Mouse (Mus musculus): ENCODE measurements around the gene Sash3. TPM values are rescaled to one million over a fixed set of nuclear protein-coding genes. Genes with fewer than 3 reads are reported as not detected.

The Sash3 gene
- polyA plus RNA-seq (2016; fragmentation: Nextera tagmentation; extraction: Ambion mirVana): 1.3 and 1.5 TPM in 2 replicates

DNA sequence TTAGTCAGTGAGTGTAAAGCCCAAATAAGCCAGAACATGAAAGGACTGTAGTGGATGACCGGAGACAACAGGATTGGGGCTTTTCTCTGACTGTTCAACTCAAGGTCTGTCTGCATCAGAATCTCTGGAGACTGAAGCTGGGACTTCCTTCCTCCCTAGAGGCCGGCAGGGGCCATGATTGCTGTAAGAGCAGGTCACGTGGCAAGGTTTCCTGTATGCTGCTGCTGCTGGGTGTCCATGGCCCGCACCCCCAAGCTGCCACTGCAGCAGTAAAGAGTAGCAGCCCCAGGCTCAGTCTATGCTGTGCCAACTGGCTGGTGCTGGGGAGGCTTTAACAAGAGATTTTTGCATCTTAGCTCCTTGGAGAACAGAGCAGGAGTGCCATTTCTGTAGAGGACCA, at the start of gene Sash3:
Gene Sash3 (plus strand): TSS at position 175 of the 400 bp plus-strand sequence.
- WGBS: 85% methylated on average over 4 of the region's 4 CpGs
- no peaks in the 10 kb centered on the region for H3K4me1 ChIP-seq
- no peaks in the 10 kb centered on the region; the same call in 1 of the 2 replicates for H3K27me3 ChIP-seq (ENCODE audit: low read depth, poor library complexity, severe bottlenecking)
- no peak within 1 kb of the TSS for H3K27ac ChIP-seq (replicated peaks)
- H3K9me3 ChIP-seq (replicated peaks): no peaks in the 10 kb centered on the region
- no peaks in the 10 kb centered on the region for H3K36me3 ChIP-seq
- no peak for DNase-seq (ENCODE audit: low spot score)
- H3K4me3 ChIP-seq: no peak within 1 kb of the TSS

DNA sequence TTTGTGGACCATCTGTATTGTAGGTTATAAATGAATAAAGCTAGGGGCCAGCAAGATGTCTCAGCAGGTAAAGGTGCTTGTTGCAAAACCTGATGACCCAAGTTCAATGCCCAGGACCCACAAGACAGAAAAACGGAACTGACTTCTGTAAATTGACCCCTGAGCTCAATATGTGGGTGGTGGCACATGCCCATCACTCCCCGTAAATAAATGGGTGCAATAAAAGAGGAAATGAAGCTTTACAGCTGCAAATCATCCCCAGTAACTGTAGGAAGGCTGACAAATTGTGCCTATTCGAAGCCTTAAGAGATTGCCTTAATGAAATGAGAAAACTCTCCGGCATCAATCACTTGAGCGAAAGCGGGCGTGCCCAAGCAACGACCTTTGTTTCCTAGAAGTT, 49.7 kb upstream of the Sash3 start:
- 0 out of 2 replicates have a peak, but pooled peaks cover 5% of the 10 kb centered on the region for H3K27me3 ChIP-seq (ENCODE audit: low read depth, poor library complexity, severe bottlenecking)
- H3K27ac ChIP-seq (replicated peaks): no peak overlapping the region
- H3K4me3 ChIP-seq: no peak overlapping the region
- no peaks in the 10 kb centered on the region for H3K4me1 ChIP-seq
- H3K36me3 ChIP-seq: no peaks in the 10 kb centered on the region
- no peaks in the 10 kb centered on the region for H3K9me3 ChIP-seq (replicated peaks)
- WGBS: 84% methylated on average over 8 of the region's 8 CpGs
- DNase-seq (ENCODE audit: low spot score): no peak

- H3K9me3 ChIP-seq (replicated peaks): no peaks in the 10 kb centered on the region
- no peak for DNase-seq (ENCODE audit: low spot score)
- H3K27me3 ChIP-seq (ENCODE audit: low read depth, poor library complexity, severe bottlenecking): 0 out of 2 replicates have a peak, but pooled peaks cover 5% of the 10 kb centered on the region
- WGBS: 81% methylated on average over 9 of the region's 9 CpGs
- no peaks in the 10 kb centered on the region for H3K36me3 ChIP-seq
- no peaks in the 10 kb centered on the region for H3K4me1 ChIP-seq
- H3K4me3 ChIP-seq: no peak overlapping the region
- no peak overlapping the region for H3K27ac ChIP-seq (replicated peaks)
These were observed 47.6 kb upstream of the Sash3 start for GRCm38 (mm10) chrX:48098470-48099129.

GRCm38 (mm10) chrX:48099871-48100270, 46.4 kb upstream of the Sash3 start:
- Histone ChIP-seq H3K4me1 (no peaks in the 10 kb centered on the region), H3K9me3 (replicated peaks) (no peaks in the 10 kb centered on the region), H3K27me3 (ENCODE audit: low read depth, poor library complexity, severe bottlenecking) (0 out of 2 replicates have a peak, but pooled peaks cover 5% of the 10 kb centered on the region), H3K36me3 (no peaks in the 10 kb centered on the region), H3K27ac (replicated peaks) (no peak overlapping the region), H3K4me3 (no peak overlapping the region)
- 48% methylated on average over 1 of the region's 1 CpGs for WGBS
- DNase-seq (ENCODE audit: low spot score): peak; percentile 20

- Histone ChIP-seq H3K4me1 (no peaks in the 10 kb centered on the region), H3K36me3 (no peaks in the 10 kb centered on the region), H3K4me3 (no peak overlapping the region), H3K9me3 (replicated peaks) (no peaks in the 10 kb centered on the region), H3K27me3 (ENCODE audit: low read depth, poor library complexity, severe bottlenecking) (no peaks in the 10 kb centered on the region), H3K27ac (replicated peaks) (no peak overlapping the region)
- DNase-seq (ENCODE audit: low spot score): no peak
- 91% methylated on average over 3 of the region's 3 CpGs for WGBS
These were observed 43.0 kb upstream of the Sash3 start for GRCm38 (mm10) chrX:48103256-48103655.

DNA sequence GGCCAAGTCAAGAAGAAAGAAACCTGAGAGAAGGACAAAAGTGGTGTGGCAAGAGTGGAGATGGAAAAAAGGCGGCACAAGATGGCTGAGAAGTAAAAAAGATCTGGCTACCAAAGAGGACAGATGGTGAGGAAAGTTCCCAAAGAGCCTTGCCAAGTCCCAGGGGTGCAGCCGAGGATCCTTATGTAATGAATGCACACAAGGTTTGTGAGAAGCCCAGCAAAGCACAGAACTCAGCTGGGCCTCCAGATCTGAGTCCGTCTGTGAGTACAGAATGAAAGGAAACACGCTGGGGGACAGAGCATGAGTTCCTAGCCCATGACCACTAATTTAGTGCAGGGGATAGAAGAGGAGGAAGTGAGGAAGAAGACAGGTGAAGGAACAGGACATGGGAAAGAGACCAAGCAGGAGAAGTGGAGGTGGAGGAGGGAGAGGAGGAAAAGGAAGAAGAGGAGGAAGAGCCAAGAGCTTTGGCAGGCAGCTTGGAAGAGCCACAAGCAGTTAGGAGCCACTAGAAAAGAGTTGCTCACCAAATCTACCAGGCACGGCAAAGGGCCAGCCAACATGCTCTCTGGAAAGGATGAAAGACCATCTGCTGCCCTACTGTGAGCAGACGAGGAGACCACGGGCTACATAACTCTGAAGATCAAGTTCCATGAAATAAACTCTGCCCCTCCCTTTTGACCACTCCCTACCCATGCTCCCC, 41.3 kb upstream of the Sash3 start:
- no peaks in the 10 kb centered on the region for H3K9me3 ChIP-seq (replicated peaks)
- H3K4me1 ChIP-seq: no peaks in the 10 kb centered on the region
- 77% methylated on average over 7 of the region's 7 CpGs for WGBS
- DNase-seq (ENCODE audit: low spot score): no peak
- H3K36me3 ChIP-seq: no peaks in the 10 kb centered on the region
- H3K27me3 ChIP-seq (ENCODE audit: low read depth, poor library complexity, severe bottlenecking): no peaks in the 10 kb centered on the region
- no peak overlapping the region for H3K4me3 ChIP-seq
- no peak overlapping the region for H3K27ac ChIP-seq (replicated peaks)

DNA sequence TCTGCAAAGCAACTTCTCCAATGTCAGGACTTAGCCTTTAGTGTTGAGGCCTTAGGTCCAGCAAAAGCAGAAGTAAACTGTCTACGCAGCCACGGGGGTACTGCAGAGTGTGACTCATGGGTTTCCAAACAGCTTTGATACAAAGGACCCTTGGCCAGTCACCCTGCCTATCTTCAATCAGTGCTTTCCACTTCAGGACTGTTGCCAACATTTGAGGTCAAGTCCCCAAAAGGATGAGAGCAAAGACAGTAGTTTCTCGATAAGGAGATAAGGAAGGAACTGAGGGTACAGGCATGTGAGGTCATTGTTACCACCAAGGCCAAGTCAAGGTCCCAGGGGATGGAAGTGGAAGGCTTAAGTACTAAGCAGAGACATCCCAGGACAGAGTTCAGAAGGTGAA, 40.0 kb upstream of the Sash3 start:
- Histone ChIP-seq H3K9me3 (replicated peaks) (no peaks in the 10 kb centered on the region), H3K4me3 (no peak overlapping the region), H3K4me1 (no peaks in the 10 kb centered on the region), H3K27ac (replicated peaks) (no peak overlapping the region), H3K36me3 (no peaks in the 10 kb centered on the region), H3K27me3 (ENCODE audit: low read depth, poor library complexity, severe bottlenecking) (no peaks in the 10 kb centered on the region)
- WGBS: 87% methylated on average over 3 of the region's 3 CpGs
- no peak for DNase-seq (ENCODE audit: low spot score)

DNA sequence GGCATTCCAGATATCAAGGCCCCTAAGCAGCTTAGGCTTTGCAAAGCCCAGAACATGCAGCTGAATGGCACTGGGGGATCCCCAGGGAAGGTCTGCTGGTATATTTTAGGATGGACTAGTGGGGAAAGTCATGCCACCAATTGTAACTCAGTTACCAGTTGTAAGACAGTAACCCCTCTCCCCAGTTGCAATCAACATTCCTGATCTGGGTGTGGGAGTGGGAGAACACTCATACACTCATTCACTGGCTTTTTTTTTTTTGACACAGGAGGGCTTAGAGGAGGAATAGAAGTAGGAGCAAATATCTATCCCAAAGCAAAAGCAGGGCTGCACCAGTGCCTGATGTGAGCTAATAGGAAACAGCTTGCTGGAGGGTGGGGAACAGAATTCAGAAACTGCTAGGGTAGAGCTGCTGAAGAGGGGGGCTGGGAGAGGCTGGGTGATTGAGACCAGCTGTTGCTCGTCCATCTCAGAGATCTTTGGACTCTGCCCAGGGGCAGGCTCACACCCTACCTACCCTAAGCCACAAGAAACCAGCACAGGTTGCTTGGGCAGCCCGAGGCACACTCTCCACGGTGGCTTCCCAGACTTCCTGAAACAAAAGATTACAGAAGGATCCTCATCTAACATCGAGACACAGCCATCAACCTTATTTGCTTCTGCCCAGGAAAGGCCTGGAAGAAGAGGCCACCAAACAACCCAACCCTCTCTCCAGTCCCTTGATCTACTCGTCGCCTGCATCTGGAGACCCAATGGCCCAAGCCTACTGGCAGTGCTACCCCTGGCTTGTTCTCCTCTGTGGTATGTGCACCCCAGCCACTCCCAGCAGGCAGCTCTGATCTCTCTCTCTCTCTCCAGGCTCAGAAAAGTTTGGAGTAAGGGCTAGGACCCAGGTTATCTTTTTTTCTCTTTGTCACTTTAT, 37.6 kb upstream of the Sash3 start, which contains the start of gene Xpnpep2:
Gene Xpnpep2 (plus strand): TSS at position 332 of the 922 bp plus-strand sequence.
- peak; percentile 13 for DNase-seq (ENCODE audit: low spot score)
- 71% methylated on average over 6 of the region's 6 CpGs for WGBS
- no peak within 1 kb of the TSS for H3K27ac ChIP-seq (replicated peaks)

GRCm38 (mm10) chrX:48109316-48109655, 37.0 kb upstream of the Sash3 start:
- Histone ChIP-seq H3K36me3 (no peaks in the 10 kb centered on the region), H3K4me3 (no peak overlapping the region), H3K27me3 (ENCODE audit: low read depth, poor library complexity, severe bottlenecking) (no peaks in the 10 kb centered on the region), H3K9me3 (replicated peaks) (no peaks in the 10 kb centered on the region), H3K4me1 (no peaks in the 10 kb centered on the region), H3K27ac (replicated peaks) (no peak overlapping the region)
- WGBS: 90% methylated on average over 3 of the region's 3 CpGs
- no peak for DNase-seq (ENCODE audit: low spot score)

More for the DNA sequence above, 37.6 kb upstream of the Sash3 start, which contains the start of gene Xpnpep2:
- Histone ChIP-seq H3K9me3 (replicated peaks) (no peaks in the 10 kb centered on the region), H3K27me3 (ENCODE audit: low read depth, poor library complexity, severe bottlenecking) (no peaks in the 10 kb centered on the region), H3K36me3 (no peaks in the 10 kb centered on the region), H3K4me3 (no peak within 1 kb of the TSS), H3K4me1 (no peaks in the 10 kb centered on the region)

DNA sequence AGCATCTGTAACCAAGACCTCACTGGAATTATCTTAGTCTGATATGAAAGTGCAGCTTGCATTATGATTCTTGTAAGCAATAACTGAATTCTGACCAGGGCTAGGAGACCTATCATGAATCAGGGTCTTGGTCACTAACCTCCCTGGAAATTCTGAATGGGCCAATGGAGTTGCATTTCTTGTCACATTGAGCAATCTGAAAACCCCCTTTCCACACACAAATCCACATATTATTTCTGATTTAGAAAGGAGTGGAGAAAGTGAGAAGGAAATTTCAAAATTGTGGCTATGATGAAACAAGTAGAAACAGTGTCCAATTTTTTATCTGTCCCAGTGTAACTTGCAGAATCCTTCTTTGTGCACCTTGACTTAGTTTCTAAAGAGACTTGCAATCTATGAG, 26.9 kb upstream of the Sash3 start:
- H3K27me3 ChIP-seq (ENCODE audit: low read depth, poor library complexity, severe bottlenecking): peaks cover 7% of the 10 kb centered on the region; the same call in 1 of the 2 replicates
- H3K4me1 ChIP-seq: no peaks in the 10 kb centered on the region
- no peak overlapping the region for H3K4me3 ChIP-seq
- H3K36me3 ChIP-seq: no peaks in the 10 kb centered on the region
- no peak for DNase-seq (ENCODE audit: low spot score)
- H3K9me3 ChIP-seq (replicated peaks): no peaks in the 10 kb centered on the region
- H3K27ac ChIP-seq (replicated peaks): no peak overlapping the region

GRCm38 (mm10) chrX:48124132-48125071, 21.8 kb upstream of the Sash3 start:
- 36% methylated on average over 17 of the region's 17 CpGs for WGBS
- Histone ChIP-seq H3K9me3 (replicated peaks) (no peaks in the 10 kb centered on the region), H3K4me3 (no peak overlapping the region), H3K4me1 (0 out of 2 replicates have a peak, but pooled peaks cover 3% of the 10 kb centered on the region), H3K36me3 (no peaks in the 10 kb centered on the region), H3K27ac (replicated peaks) (no peak overlapping the region), H3K27me3 (ENCODE audit: low read depth, poor library complexity, severe bottlenecking) (peaks cover 6% of the 10 kb centered on the region; the same call in 1 of the 2 replicates)
- peak; percentile 61 for DNase-seq (ENCODE audit: low spot score)
